10 mouse cellular contexts compared by ENCODE assay signal in the genomic region with DNA sequence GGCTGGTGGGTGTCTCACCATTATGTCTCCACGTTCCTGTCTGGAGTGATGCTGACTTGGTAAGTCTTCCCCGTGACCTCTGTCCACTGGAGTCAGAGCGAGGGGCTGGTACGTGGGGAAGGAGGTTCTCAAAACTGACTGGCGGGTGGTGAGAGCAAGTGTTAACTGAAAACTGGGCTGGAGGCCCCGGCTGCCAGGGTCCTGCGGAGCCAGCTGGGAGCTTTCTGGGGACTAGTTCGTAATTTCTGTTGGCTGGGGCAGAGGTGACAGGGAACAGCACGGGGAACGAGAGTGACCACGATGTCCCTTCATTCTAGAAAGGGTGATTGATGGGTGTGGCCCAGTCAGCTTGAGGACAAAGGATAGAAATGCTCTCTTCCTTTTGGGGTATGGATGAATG.
"Had no signal": no experiment of that assay in that cellular context is flagged by ENCODE, and none has a peak within 500 bp of the region (broad histone marks: within the 10 kb centered on the region; RNA-seq: fewer than 3 reads in every experiment).

No protein-coding gene starts in this region.

- H3K9me3 ChIP-seq: limb, embryonic 13.5 days; lung, embryonic 15.5 days; midbrain, embryonic 10.5 days had no signal

- H3K4me2 ChIP-seq: limb, embryonic 13.5 days; lung, embryonic 15.5 days had no signal

- H3K4me3 ChIP-seq: layer of hippocampus, adult 2 months; limb, embryonic 13.5 days; lung, embryonic 15.5 days; midbrain, embryonic 10.5 days; myocyte had no signal

- H3K36me3 ChIP-seq: lung, embryonic 15.5 days had no signal

- DNase-seq: kidney, adult 9 months; right cerebral cortex, adult 18-20 months; thymus, postnatal 4 days had no signal

- H3K9ac ChIP-seq: limb, embryonic 13.5 days; lung, embryonic 15.5 days had no signal

- H3K27ac ChIP-seq: kidney, postnatal 0 days; layer of hippocampus, adult 2 months; limb, embryonic 13.5 days; lung, embryonic 15.5 days; midbrain, embryonic 10.5 days; stomach, postnatal 0 days had no signal

- H3K27me3 ChIP-seq: limb, embryonic 13.5 days; lung, embryonic 15.5 days had no signal
